Mouse (Mus musculus) lung, adult 2 months (tissue): ENCODE measurements around the gene Tfap4.
"Not testable (repeated sequence)": the region's sequence is repeated elsewhere in the genome, so short reads cannot be mapped to it uniquely, and the experiment has no call there.

ENCODE experiments used
- CTCF ChIP-seq: fragments of 200-500 bp; IDR thresholded peaks from 2 replicates; pipeline ENCODE4 v1.5.1; 2011; ENCODE audit warnings: mild to moderate bottlenecking, low read length, control low read depth; ENCODE audit not compliant: insufficient read depth
- POLR2A ChIP-seq: fragments of 200-500 bp; IDR thresholded peaks from 2 replicates; pipeline ENCODE4 v1.6.1; 2011; ENCODE audit warnings: low read depth, mild to moderate bottlenecking, control low read depth, low read length, borderline replicate concordance; ENCODE audit errors: extremely low read depth

DNA sequence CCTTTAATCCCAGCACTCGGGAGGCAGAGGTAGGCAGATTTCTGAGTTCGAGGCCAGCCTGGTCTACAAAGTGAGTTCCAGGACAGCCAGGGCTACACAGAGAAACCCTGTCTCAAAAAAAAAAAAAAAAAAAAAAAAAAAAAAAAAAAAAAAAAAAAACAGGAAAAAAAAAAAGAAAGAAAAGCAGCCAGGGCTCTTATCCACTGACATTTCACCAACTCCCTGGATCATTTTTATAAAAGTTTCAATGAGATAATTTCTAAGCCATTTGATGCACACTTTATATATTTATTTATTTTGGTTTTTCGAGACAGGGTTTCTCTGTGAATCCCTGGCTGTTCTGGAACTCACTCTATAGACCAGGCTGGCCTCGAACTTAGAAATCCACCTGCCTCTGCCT, 21.5 kb upstream of the Tfap4 start:
- not testable (repeated sequence) for TF ChIP-seq POLR2A, CTCF
